Comparison of ENCODE assay signal across 24 mouse cellular contexts in genomic region chr1:88476554-88477085, GRCm38 (mm10). TPM values are rescaled to one million over a fixed set of nuclear protein-coding genes. Genes with fewer than 3 reads are reported as not detected.
DNase-seq lines count a peak whose midpoint lies in the region; ATAC-seq and TF ChIP-seq lines count a peak whose summit lies in the region.
"Had no signal": no experiment of that assay in that cellular context is flagged by ENCODE, and none has a peak within 500 bp of the region (broad histone marks: within the 10 kb centered on the region; RNA-seq: fewer than 3 reads in every experiment).

No protein-coding gene starts in this region.

- H3K27me3 ChIP-seq in heart, embryonic 10.5 days (ENCODE audit: insufficient read depth, poor library complexity, severe bottlenecking): 0 out of 2 replicates have a peak, but pooled peaks cover 5% of the 10 kb centered on the region
- no peaks in the 10 kb centered on the region for H3K27me3 ChIP-seq in heart, embryonic 12.5 days (replicated peaks)
- no peaks in the 10 kb centered on the region for H3K27me3 ChIP-seq in kidney, postnatal 0 days (ENCODE audit: insufficient read depth, low read length)
- no peaks in the 10 kb centered on the region for H3K27me3 ChIP-seq in lung, embryonic 14.5 days (ENCODE audit: insufficient read depth, low read length)
- H3K27me3 ChIP-seq in midbrain, embryonic 10.5 days (ENCODE audit: low read depth, poor library complexity, severe bottlenecking): peaks cover 10% of the 10 kb centered on the region; the same call in 1 of the 2 replicates
- H3K27me3 ChIP-seq: embryonic facial prominence, embryonic 15.5 days; hindbrain, embryonic 13.5 days; midbrain, embryonic 15.5 days had no signal

- H3K27ac ChIP-seq in heart, embryonic 10.5 days: peak overlapping the region; percentile 22; the same call in 1 of the 2 replicates
- H3K27ac ChIP-seq in heart, embryonic 12.5 days (ENCODE audit: poor library complexity, severe bottlenecking): no peak overlapping the region
- H3K27ac ChIP-seq in kidney, postnatal 0 days: peak overlapping the region; percentile 89
- H3K27ac ChIP-seq in lung, embryonic 14.5 days (ENCODE audit: low read depth): peak overlapping the region; percentile 87
- no peak overlapping the region for H3K27ac ChIP-seq in midbrain, embryonic 10.5 days (replicated peaks)
- H3K27ac ChIP-seq: embryonic facial prominence, embryonic 15.5 days; hindbrain, embryonic 13.5 days; left cerebral cortex, adult 2 months; midbrain, embryonic 15.5 days had no signal

- H3K4me2 ChIP-seq in heart, embryonic 12.5 days: no peak overlapping the region
- no peak overlapping the region for H3K4me2 ChIP-seq in kidney, postnatal 0 days (ENCODE audit: low read length)
- H3K4me2 ChIP-seq in lung, embryonic 14.5 days: no peak overlapping the region
- H3K4me2 ChIP-seq: embryonic facial prominence, embryonic 15.5 days; hindbrain, embryonic 13.5 days; midbrain, embryonic 15.5 days had no signal

- ATAC-seq in heart, embryonic 12.5 days (ENCODE audit: insufficient number of reproducible peaks, low FRiP score): no peak
- no peak for ATAC-seq in kidney, postnatal 0 days (replicated peaks; ENCODE audit: low FRiP score, low read depth)
- ATAC-seq in lung, embryonic 14.5 days (ENCODE audit: insufficient read depth): no peak
- ATAC-seq: liver, postnatal 0 days; midbrain, embryonic 15.5 days had no signal

- no peak overlapping the region for H3K4me3 ChIP-seq in heart, embryonic 10.5 days
- no peak overlapping the region for H3K4me3 ChIP-seq in heart, embryonic 12.5 days
- H3K4me3 ChIP-seq in kidney, postnatal 0 days (replicated peaks; ENCODE audit: low read depth, low read length): no peak overlapping the region
- no peak overlapping the region for H3K4me3 ChIP-seq in lung, embryonic 14.5 days (ENCODE audit: low read depth, low read length)
- H3K4me3 ChIP-seq in midbrain, embryonic 10.5 days: no peak overlapping the region
- H3K4me3 ChIP-seq: embryonic facial prominence, embryonic 15.5 days; hindbrain, embryonic 13.5 days; left cerebral cortex, adult 2 months; midbrain, embryonic 15.5 days had no signal

- no peak overlapping the region for H3K9ac ChIP-seq in heart, embryonic 12.5 days
- H3K9ac ChIP-seq in kidney, postnatal 0 days (ENCODE audit: low read depth, low read length): no peak overlapping the region
- H3K9ac ChIP-seq in lung, embryonic 14.5 days: no peak overlapping the region
- H3K9ac ChIP-seq: embryonic facial prominence, embryonic 15.5 days; hindbrain, embryonic 13.5 days; liver, postnatal 0 days; midbrain, embryonic 15.5 days had no signal

- TF ChIP-seq CTCF in kidney, postnatal 0 days (IDR thresholded peaks at IDR 0.05; ENCODE audit: low read depth): no peak
- TF ChIP-seq CTCF in lung, embryonic 14.5 days (IDR thresholded peaks at IDR 0.05; ENCODE audit: low read depth): no peak

- H3K4me1 ChIP-seq in heart, embryonic 10.5 days: peaks cover 26% of the 10 kb centered on the region
- peaks cover 16% of the 10 kb centered on the region for H3K4me1 ChIP-seq in heart, embryonic 12.5 days (replicated peaks)
- H3K4me1 ChIP-seq in kidney, postnatal 0 days (replicated peaks; ENCODE audit: insufficient read depth, low read length): peaks cover 32% of the 10 kb centered on the region; the same call in 1 of the 2 replicates
- peaks cover 29% of the 10 kb centered on the region for H3K4me1 ChIP-seq in lung, embryonic 14.5 days (ENCODE audit: insufficient read depth)
- H3K4me1 ChIP-seq in midbrain, embryonic 10.5 days: peaks cover 63% of the 10 kb centered on the region

- H3K36me3 ChIP-seq in heart, embryonic 10.5 days: no peaks in the 10 kb centered on the region
- H3K36me3 ChIP-seq in heart, embryonic 12.5 days: no peaks in the 10 kb centered on the region
- no peaks in the 10 kb centered on the region for H3K36me3 ChIP-seq in kidney, postnatal 0 days (ENCODE audit: insufficient read depth, low read length)
- H3K36me3 ChIP-seq in lung, embryonic 14.5 days (ENCODE audit: insufficient read depth): no peaks in the 10 kb centered on the region
- no peaks in the 10 kb centered on the region for H3K36me3 ChIP-seq in midbrain, embryonic 10.5 days
- H3K36me3 ChIP-seq: embryonic facial prominence, embryonic 15.5 days; hindbrain, embryonic 13.5 days; midbrain, embryonic 15.5 days had no signal

- DNase-seq in heart, embryonic 10.5 days (ENCODE audit: low spot score): no peak
- DNase-seq in kidney, postnatal 0 days (ENCODE audit: low spot score): no peak
- no peak for DNase-seq in kidney, postnatal 36 days
- peak; percentile 47 for DNase-seq in lung, embryonic 14.5 days
- DNase-seq in lung, postnatal 25 days (ENCODE audit: low spot score): peak; percentile 34
- DNase-seq in cerebellum, adult 11 months: no peak
- no peak for DNase-seq in midbrain, embryonic 10.5 days (ENCODE audit: low spot score)
- DNase-seq: adrenal gland, postnatal 10 days; cerebellum, adult 8-10 months; cerebellum, postnatal 36 days; gastrocnemius, postnatal 25 days; heart, adult 18-20 months; left cerebral cortex, postnatal 4 days; liver, postnatal 0 days; right cerebral cortex, postnatal 4 days; thymus, adult 18-20 months; thymus, postnatal 36 days had no signal

- 92% methylated on average over 20 of the region's 20 CpGs for WGBS in heart, embryonic 10.5 days
- 90% methylated on average over 20 of the region's 20 CpGs for WGBS in heart, embryonic 12.5 days
- WGBS in kidney, postnatal 0 days: 76% methylated on average over 20 of the region's 20 CpGs
- 74% methylated on average over 20 of the region's 20 CpGs for WGBS in lung, embryonic 14.5 days
- 92% methylated on average over 20 of the region's 20 CpGs for WGBS in midbrain, embryonic 10.5 days

- H3K9me3 ChIP-seq in heart, embryonic 10.5 days: no peaks in the 10 kb centered on the region
- no peaks in the 10 kb centered on the region for H3K9me3 ChIP-seq in heart, embryonic 12.5 days (replicated peaks)
- H3K9me3 ChIP-seq in kidney, postnatal 0 days (replicated peaks; ENCODE audit: low read length): no peaks in the 10 kb centered on the region
- H3K9me3 ChIP-seq in lung, embryonic 14.5 days (ENCODE audit: low read depth, low read length): no peaks in the 10 kb centered on the region
- no peaks in the 10 kb centered on the region for H3K9me3 ChIP-seq in midbrain, embryonic 10.5 days (replicated peaks)
- H3K9me3 ChIP-seq: embryonic facial prominence, embryonic 15.5 days; hindbrain, embryonic 13.5 days; midbrain, embryonic 15.5 days had no signal

RNA-seq across cellular contexts. Expression of gene Glrp1, which starts 33.2 kb away (rescaled TPM):
- 0.10 TPM in 1 of 2 replicates, not detected in the other for polyA plus RNA-seq in heart, embryonic 10.5 days (2016; fragmentation: Nextera tagmentation; extraction: Ambion mirVana)
- 0.09 and 0.11 TPM in 2 replicates for polyA plus RNA-seq in heart, embryonic 12.5 days (2016; fragmentation: Nextera tagmentation; extraction: Ambion mirVana)
- polyA plus RNA-seq in kidney, postnatal 0 days (2015; fragmentation: Nextera tagmentation; extraction: Ambion mirVana): 0.09 TPM in 1 of 2 replicates, not detected in the other
- 0.27 and 0.38 TPM in 2 replicates for polyA plus RNA-seq in lung, embryonic 14.5 days (2014; fragmentation: Nextera tagmentation; extraction: Ambion mirVana)
- not detected in 2 replicates for polyA plus RNA-seq in midbrain, embryonic 10.5 days (2016; fragmentation: Nextera tagmentation; extraction: Ambion mirVana)
- polyA plus RNA-seq: hindbrain, embryonic 13.5 days; midbrain, embryonic 15.5 days; neural tube, embryonic 14.5 days; stomach, embryonic 14.5 days had no signal

Comparison
In these comparisons a context has a peak if more than half of its experiments do, and no peak if none do; other contexts are left out.
1. H3K27ac ChIP-seq: peak in heart, embryonic 10.5 days (single experiment), kidney, postnatal 0 days (single experiment) and lung, embryonic 14.5 days (single experiment); none in heart, embryonic 12.5 days (single experiment) and midbrain, embryonic 10.5 days (single experiment).
2. DNase-seq: peak in lung, embryonic 14.5 days (single experiment) and lung, postnatal 25 days (single experiment); none in heart, embryonic 10.5 days (single experiment), kidney, postnatal 0 days (single experiment), kidney, postnatal 36 days (0 of 2), cerebellum, adult 11 months (single experiment) and midbrain, embryonic 10.5 days (single experiment).